Mouse (Mus musculus) small intestine, adult 2 months (tissue): ENCODE data around the gene Tmem189. TPM values are rescaled to one million over a fixed set of nuclear protein-coding genes. Genes with fewer than 3 reads are reported as not detected.

Experiments used
- H3K27ac ChIP-seq: fragments of 200-500 bp; 2 replicates; pipeline ENCODE4 v1.5.1; 2012; ENCODE audit warnings: low read depth, low read length, control low read depth, inconsistent platforms; ENCODE audit not compliant: insufficient read depth
- H3K27me3 ChIP-seq: fragments of 200-500 bp; 2 replicates; pipeline ENCODE4 v1.6.1; 2012; ENCODE audit warnings: mild to moderate bottlenecking, moderate library complexity, low read length, inconsistent platforms; ENCODE audit not compliant: control insufficient read depth, insufficient read depth
- H3K36me3 ChIP-seq: fragments of 200-500 bp; 2 replicates; pipeline ENCODE4 v1.6.1; 2012; ENCODE audit warnings: mild to moderate bottlenecking, low read length, control low read depth, inconsistent platforms; ENCODE audit not compliant: control insufficient read depth, insufficient read depth
- H3K4me1 ChIP-seq: fragments of 200-500 bp; 2 replicates; pipeline ENCODE4 v1.6.1; 2012; ENCODE audit warnings: low read length, inconsistent platforms, mixed read lengths; ENCODE audit not compliant: control insufficient read depth, insufficient read depth, insufficient read length
- H3K4me3 ChIP-seq: fragments of 200-500 bp; 2 replicates; pipeline ENCODE4 v1.5.1; 2012; ENCODE audit warnings: low read depth, mild to moderate bottlenecking, control low read depth, inconsistent platforms, low read length, moderate library complexity
- CTCF ChIP-seq: fragments of 200-500 bp; IDR thresholded peaks from 2 replicates; pipeline ENCODE4 v1.5.1; 2012; ENCODE audit warnings: low read depth, mild to moderate bottlenecking, control low read depth, inconsistent platforms, low read length, moderate library complexity, mixed read lengths; ENCODE audit not compliant: insufficient replicate concordance, insufficient read length; ENCODE audit errors: extremely low read depth
- POLR2A ChIP-seq: fragments of 200-500 bp; IDR thresholded peaks from 2 replicates; pipeline ENCODE4 v1.6.1; 2012; ENCODE audit warnings: low read depth, mild to moderate bottlenecking, control low read depth, inconsistent platforms, low read length, moderate library complexity
- WGBS: fragments of 180-500 bp; shearing (Covaris S2); methylation state at CpG from one replicate; pipeline ENCODE4 v1.1.7; 2018; 5-methylcytosine and 5-hydroxymethylcytosine counted together
- polyA plus RNA-seq: library from polyadenylated mRNA; depleted of rRNA; stranded (reverse); fragments of >200 nt; gene quantifications from 2 replicates; pipeline ENCODE4 v1.2.3, GENCODE M21; 2012

The Tmem189 gene
- polyA plus RNA-seq, 1 experiment = 28.0 TPM

DNA sequence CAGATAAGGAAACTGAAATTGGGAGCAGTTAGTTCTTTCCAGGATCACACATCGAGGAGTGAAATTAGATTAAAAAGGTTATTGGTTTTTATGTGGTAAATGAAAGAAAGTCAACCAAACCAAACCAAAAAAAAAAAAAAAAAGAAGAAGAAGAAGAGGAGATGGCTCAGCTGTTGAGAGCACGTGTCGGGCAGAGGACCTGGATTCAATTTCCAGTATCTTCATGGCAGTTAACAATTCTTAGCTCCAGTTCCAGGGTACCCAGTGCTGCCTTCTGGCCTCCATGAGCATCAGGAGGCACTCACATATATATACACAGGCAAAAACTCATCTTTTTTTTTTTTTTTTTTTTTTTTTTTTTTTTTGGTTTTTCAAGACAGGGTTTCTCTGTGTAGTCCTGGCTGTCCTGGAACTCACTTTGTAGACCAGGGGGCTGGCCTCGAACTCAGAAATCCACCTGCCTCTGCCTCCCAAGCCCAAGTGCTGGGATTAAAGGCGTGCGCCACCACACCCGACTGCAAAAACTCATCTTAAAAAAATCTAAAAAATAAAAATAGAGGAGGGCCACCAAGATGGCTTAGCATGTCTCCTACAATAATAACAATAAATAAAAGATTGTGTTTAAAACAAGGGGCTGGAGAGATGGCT lies 54.6 kb downstream of the Tmem189 start:
- Histone ChIP-seq H3K4me3 (no peak overlapping the region), H3K36me3 (no peaks in the 10 kb centered on the region), H3K27me3 (no peaks in the 10 kb centered on the region), H3K27ac (no peak overlapping the region), H3K4me1 (peaks cover 17% of the 10 kb centered on the region)
- 72% methylated on average over 7 of the region's 7 CpGs for WGBS
- no peak for TF ChIP-seq POLR2A
- TF ChIP-seq CTCF = no peak

DNA sequence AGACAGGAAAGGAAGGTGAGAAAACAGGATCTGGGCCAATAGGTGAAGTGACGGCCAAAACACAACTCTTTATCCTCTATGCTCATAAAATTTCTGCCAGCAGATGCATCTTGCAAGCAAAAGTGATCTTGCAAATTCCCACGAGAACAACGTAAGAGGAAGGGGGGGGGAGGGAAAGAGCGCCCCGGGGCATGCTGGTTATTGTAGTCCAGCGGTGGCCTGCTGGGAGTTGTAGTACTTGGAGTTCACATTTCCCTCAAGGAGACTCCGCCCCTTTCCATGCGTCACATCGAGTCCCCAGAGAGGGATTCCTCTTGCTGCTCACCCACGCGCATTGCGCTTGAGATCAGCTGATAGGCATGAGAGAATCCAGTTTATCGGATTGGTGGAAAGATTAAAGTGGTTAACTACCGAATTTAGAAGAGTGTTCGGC lies 55.3 kb downstream of the Tmem189 start:
- no peak overlapping the region for H3K4me3 ChIP-seq
- H3K4me1 ChIP-seq = peaks cover 24% of the 10 kb centered on the region
- no peaks in the 10 kb centered on the region for H3K27me3 ChIP-seq
- TF ChIP-seq CTCF (no peak), POLR2A (no peak)
- H3K36me3 ChIP-seq = no peaks in the 10 kb centered on the region
- WGBS = under 1% methylated on average over 15 of the region's 15 CpGs
- peak overlapping the region; percentile 69 for H3K27ac ChIP-seq

DNA sequence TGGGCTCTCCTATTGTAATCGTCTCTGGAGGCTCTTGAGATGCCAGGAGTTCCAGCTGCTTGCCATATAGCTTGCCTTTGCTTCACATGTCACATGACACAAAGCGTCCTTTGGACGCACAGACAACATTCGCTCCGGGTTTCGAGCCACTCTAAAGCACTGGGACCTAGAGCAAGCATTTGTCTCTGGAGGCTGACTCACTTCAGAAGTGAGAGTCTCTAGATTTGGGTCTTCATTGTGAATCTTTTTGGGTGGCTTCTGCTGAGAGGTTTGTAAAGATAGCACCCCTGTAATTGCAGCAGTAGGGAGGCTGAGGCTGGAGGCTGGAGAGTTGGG lies 56.1 kb downstream of the Tmem189 start:
- no peaks in the 10 kb centered on the region for H3K27me3 ChIP-seq
- H3K36me3 ChIP-seq = no peaks in the 10 kb centered on the region
- TF ChIP-seq CTCF (no peak), POLR2A (no peak)
- 88% methylated on average over 6 of the region's 6 CpGs for WGBS
- H3K27ac ChIP-seq = no peak overlapping the region
- H3K4me1 ChIP-seq = peaks cover 32% of the 10 kb centered on the region
- H3K4me3 ChIP-seq = no peak overlapping the region

DNA sequence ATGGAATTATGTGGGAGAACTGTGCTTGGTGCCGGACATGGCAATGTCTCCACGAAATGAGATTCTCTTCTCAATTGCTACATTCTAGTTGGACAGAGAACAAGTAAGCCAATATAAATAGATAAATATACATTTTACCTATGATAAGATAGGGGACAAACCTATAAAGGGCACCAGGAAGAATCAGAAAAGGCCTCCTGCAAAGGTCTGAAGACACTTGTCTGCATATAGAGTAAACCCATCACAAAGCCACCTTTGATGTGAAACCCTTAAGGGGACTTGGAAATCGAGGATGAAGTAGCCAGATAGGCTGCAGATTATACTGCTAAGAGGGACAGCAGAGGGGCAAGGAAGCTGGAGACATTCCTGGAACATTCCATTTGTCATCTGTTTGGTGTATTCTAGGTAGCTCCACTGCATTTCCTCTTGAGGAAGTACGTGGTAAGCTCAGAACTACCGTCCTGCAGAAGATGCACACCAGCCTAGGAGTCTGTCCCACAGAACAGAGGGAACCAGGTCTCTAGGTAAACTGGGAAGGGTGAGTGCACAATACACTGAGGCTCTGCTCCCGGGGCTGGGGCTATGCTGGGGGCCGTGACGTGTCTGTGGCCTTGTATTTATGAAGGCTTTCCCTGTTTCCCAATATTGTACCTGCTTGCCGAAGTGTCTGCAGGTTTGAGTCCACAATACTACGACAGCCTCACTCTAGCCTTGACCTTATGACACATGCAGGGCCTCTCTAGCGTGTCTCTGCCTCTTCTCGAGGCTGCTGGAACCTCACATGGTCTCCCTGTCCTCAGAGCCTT lies 56.7 kb downstream of the Tmem189 start:
- Histone ChIP-seq H3K4me1 (peaks cover 34% of the 10 kb centered on the region), H3K4me3 (no peak overlapping the region), H3K27ac (peak overlapping the region; percentile 94), H3K27me3 (no peaks in the 10 kb centered on the region), H3K36me3 (no peaks in the 10 kb centered on the region)
- WGBS = 68% methylated on average over 12 of the region's 12 CpGs
- TF ChIP-seq POLR2A (no peak), CTCF (no peak)

DNA sequence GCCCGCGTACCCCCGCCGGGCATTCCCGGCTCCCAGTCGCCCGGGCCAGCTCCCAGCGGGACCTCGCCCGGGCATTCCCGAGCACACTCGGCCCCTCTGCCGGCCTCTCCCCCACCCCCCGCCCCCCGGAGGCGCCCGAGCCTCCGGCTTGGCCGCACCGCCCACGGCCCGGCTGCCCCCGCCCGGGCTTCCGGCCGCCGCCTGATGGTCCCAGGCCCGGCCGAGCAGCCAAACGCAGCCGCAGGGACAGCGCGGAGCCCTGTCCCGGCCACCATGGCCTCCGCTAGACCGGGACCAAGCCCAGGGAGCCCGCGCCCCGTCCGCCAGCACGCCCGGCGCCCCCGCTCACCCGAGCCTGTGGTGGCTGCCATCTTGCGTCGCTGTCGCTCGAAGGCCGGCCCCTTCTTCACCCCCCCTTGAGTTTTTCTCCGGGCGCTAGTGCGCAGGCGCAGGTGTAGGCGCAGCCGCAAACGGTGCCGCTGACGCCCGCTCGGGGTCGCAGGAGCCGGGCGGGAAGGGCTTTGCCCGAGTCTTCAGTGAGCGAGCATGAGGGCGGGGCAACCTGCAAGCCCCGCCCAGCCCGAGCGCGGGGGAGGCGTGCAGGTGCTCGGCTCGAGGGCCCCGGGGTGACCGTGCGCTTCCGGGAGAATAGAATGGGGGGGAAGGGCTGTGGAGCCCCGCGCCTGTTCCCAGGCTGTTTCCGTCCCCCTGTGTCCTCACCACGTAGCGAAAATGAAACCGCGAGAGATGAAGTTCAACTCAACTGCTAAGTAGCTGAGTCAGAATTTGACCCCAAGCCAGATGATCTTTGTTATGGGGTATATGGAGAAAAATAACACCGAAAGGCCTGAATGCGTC lies 57.8 kb downstream of the Tmem189 start, which contains the start of gene Ube2v1:
TSS of gene Ube2v1 (minus strand) at position 505 of the 858 bp plus-strand sequence.
- H3K27ac ChIP-seq = peak within 1 kb of the TSS; percentile 94
- WGBS = 1% methylated on average over 85 of the region's 87 CpGs
- no peaks in the 10 kb centered on the region for H3K27me3 ChIP-seq
- TF ChIP-seq POLR2A (peak; percentile 68), CTCF (no peak)
- H3K4me1 ChIP-seq = peaks cover 35% of the 10 kb centered on the region
- peaks cover 6% of the 10 kb centered on the region; the same call in 1 of the 2 replicates for H3K36me3 ChIP-seq
- peak within 1 kb of the TSS; percentile 86 for H3K4me3 ChIP-seq

DNA sequence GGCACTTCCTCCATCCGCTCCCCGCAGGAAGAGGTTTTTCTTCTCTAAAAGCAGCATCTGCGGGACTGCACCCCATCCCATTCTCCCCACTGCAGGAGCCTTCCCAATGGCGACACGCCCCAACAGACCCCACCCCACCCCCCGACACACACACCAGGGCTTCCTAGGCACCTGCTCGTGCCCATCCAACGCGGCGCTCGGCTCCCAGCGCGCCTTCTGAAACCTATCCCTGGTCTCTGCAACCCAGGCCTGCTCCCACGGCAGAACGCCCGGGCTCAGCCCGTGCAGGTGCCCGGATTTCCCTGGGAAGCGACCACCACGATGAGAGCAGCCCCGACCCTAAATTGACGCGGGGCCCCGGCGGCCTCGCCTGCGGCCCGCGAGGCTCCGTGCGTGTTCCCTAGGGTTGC lies 58.4 kb downstream of the Tmem189 start:
- peaks cover 7% of the 10 kb centered on the region; the same call in 1 of the 2 replicates for H3K36me3 ChIP-seq
- H3K4me3 ChIP-seq = peak overlapping the region; percentile 86
- WGBS = under 1% methylated on average over 31 of the region's 31 CpGs
- peaks cover 35% of the 10 kb centered on the region for H3K4me1 ChIP-seq
- no peaks in the 10 kb centered on the region for H3K27me3 ChIP-seq
- no peak overlapping the region for H3K27ac ChIP-seq
- TF ChIP-seq CTCF (no peak), POLR2A (no peak)
